Mouse (Mus musculus): Measurements from ENCODE around the gene Odam.

- TF ChIP-seq CTCF (IDR thresholded peaks at IDR 0.05; ENCODE audit: insufficient read depth, low read length) (no peak), POLR2A (IDR thresholded peaks at IDR 0.05; ENCODE audit: borderline replicate concordance, extremely low read depth, low read depth, low read length) (no peak)
These were observed 13.4 kb upstream of the Odam start for GRCm38 (mm10) chr5:87871423-87871822.
